28 mouse cellular contexts compared by ENCODE assay signal in genomic region chr7:44582709-44583108, GRCm38 (mm10). TPM values are rescaled to one million over a fixed set of nuclear protein-coding genes. Genes with fewer than 3 reads are reported as not detected.
"Had no signal": no experiment of that assay in that cellular context is flagged by ENCODE, and none has a peak within 500 bp of the region (broad histone marks: within the 10 kb centered on the region; RNA-seq: fewer than 3 reads in every experiment).

No protein-coding gene starts in this region.

- H3K4me3 ChIP-seq: gastrocnemius, adult 2 months; heart, adult 2 months; heart, embryonic 10.5 days; heart, embryonic 12.5 days; hindbrain, embryonic 10.5 days; hindbrain, embryonic 12.5 days; intestine, embryonic 15.5 days; layer of hippocampus, adult 2 months; limb, embryonic 13.5 days; limb, embryonic 15.5 days had no signal

- H3K9ac ChIP-seq: heart, embryonic 12.5 days; hindbrain, embryonic 12.5 days; hindbrain, embryonic 14.5 days; intestine, embryonic 15.5 days; limb, embryonic 13.5 days; limb, embryonic 15.5 days had no signal

- DNase-seq: gastrocnemius, adult 2 months; gastrocnemius, postnatal 10 days; gastrocnemius, postnatal 25 days; heart, adult 2 months; heart, postnatal 10 days; heart, postnatal 4 days; kidney, adult 18-20 months; kidney, adult 8-10 months; kidney, postnatal 10 days; kidney, postnatal 25 days; kidney, postnatal 4 days; layer of hippocampus, postnatal 36 days; left cerebral cortex, postnatal 4 days had no signal

- H3K9me3 ChIP-seq: heart, embryonic 10.5 days; intestine, embryonic 15.5 days; limb, embryonic 15.5 days had no signal

- H3K4me2 ChIP-seq: heart, embryonic 12.5 days; hindbrain, embryonic 12.5 days; hindbrain, embryonic 14.5 days; intestine, embryonic 15.5 days; limb, embryonic 13.5 days; limb, embryonic 15.5 days had no signal

- H3K36me3 ChIP-seq: heart, embryonic 10.5 days; heart, embryonic 12.5 days; hindbrain, embryonic 10.5 days; hindbrain, embryonic 12.5 days; intestine, embryonic 15.5 days; limb, embryonic 13.5 days; limb, embryonic 15.5 days had no signal

- H3K27ac ChIP-seq: gastrocnemius, adult 2 months; heart, adult 2 months; heart, embryonic 10.5 days; hindbrain, embryonic 10.5 days; hindbrain, embryonic 12.5 days; hindbrain, embryonic 14.5 days; intestine, embryonic 15.5 days; layer of hippocampus, adult 2 months; limb, embryonic 13.5 days; limb, embryonic 15.5 days had no signal

- H3K4me1 ChIP-seq: heart, embryonic 12.5 days had no signal

- ATAC-seq: forebrain, embryonic 16.5 days; hindbrain, embryonic 16.5 days; inflammation-experienced regulatory T-cells, adult 6 months; intestine, embryonic 15.5 days; intestine, postnatal 0 days had no signal

RNA-seq across cellular contexts. Expression of gene Kcnc3, which starts 7.8 kb away (rescaled TPM):
- polyA plus RNA-seq: heart, embryonic 14.5 days; inflammation-experienced regulatory T-cells, adult 6 months had no signal

RNA-seq across cellular contexts. Expression of gene Napsa, which starts 10.5 kb away (rescaled TPM):
- polyA plus RNA-seq: heart, embryonic 12.5 days had no signal

RNA-seq across cellular contexts. Expression of gene Spib, which starts 50.8 kb away (rescaled TPM):
- polyA plus RNA-seq: forebrain, embryonic 16.5 days; heart, embryonic 12.5 days; heart, embryonic 14.5 days; hindbrain, embryonic 10.5 days; hindbrain, embryonic 16.5 days; kidney, embryonic 14.5 days had no signal
